Mouse (Mus musculus): ENCODE data around the gene Padi4. TPM values are rescaled to one million over a fixed set of nuclear protein-coding genes. Genes with fewer than 3 reads are reported as not detected.
A peak's percentile ranks its signal among the peaks of the same experiment; 100 is the strongest.

Gene Padi4
- total RNA-seq, 1 experiment from 2014 or later, result 16.3 TPM

DNA sequence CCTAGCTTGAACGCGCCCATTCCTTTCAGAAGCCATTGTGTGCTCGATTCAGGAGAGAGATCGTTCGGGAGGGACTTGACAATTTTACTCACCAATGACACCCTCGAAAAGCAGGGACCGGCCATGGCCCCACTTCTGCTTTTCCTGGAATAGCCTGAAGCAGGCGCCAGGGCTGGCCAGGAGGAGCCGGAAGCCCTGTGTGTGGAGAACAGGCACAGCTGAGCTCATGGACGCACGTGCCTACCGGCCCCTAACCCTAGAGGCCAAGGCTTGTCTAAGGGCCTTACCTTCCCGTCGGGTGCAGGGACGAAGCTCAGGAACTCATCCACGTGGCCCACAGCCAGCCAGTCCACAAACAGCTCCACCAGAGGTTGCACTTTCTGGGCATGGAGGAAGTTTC, 17.0 kb upstream of the Padi4 start:
- ATAC-seq (replicated peaks; ENCODE audit: insufficient number of reproducible peaks, low FRiP score, low TSS enrichment, poor library complexity, severe bottlenecking), result no peak

DNA sequence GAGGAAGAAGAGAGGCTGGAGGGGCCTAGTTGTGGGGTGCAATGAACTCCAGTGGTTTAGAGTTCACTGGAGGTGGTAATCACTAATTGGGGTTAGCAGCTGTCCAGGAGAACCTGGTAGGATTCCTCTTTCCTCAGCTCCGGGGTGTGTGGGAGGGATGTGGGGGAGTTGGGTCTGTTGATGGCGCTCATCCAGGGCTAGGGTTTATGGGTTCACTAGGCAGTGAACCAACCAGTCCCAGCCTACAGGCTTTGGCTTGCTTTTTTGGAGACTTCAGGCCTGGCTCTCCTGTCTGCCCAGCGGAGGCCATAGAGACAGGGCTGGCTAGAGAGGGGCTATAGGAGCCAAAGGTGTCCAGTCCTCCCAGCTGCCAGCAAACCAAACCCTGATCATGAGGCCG, 15.9 kb upstream of the Padi4 start:
- no peak for ATAC-seq (replicated peaks; ENCODE audit: insufficient number of reproducible peaks, low FRiP score, low TSS enrichment, poor library complexity, severe bottlenecking)

GRCm38 (mm10) chr4:140788983-140789382, 14.9 kb upstream of the Padi4 start:
- ATAC-seq (replicated peaks; ENCODE audit: insufficient number of reproducible peaks, low FRiP score, low TSS enrichment, poor library complexity, severe bottlenecking), result peak; percentile 46; the same call in 1 of the 2 replicates

- ATAC-seq (replicated peaks; ENCODE audit: insufficient number of reproducible peaks, low FRiP score, low TSS enrichment, poor library complexity, severe bottlenecking), result peak; percentile 27; the same call in 1 of the 2 replicates
These were observed 14.2 kb upstream of the Padi4 start for GRCm38 (mm10) chr4:140788264-140788663.

GRCm38 (mm10) chr4:140787414-140787813, 13.4 kb upstream of the Padi4 start:
- ATAC-seq (replicated peaks; ENCODE audit: insufficient number of reproducible peaks, low FRiP score, low TSS enrichment, poor library complexity, severe bottlenecking), result no peak

DNA sequence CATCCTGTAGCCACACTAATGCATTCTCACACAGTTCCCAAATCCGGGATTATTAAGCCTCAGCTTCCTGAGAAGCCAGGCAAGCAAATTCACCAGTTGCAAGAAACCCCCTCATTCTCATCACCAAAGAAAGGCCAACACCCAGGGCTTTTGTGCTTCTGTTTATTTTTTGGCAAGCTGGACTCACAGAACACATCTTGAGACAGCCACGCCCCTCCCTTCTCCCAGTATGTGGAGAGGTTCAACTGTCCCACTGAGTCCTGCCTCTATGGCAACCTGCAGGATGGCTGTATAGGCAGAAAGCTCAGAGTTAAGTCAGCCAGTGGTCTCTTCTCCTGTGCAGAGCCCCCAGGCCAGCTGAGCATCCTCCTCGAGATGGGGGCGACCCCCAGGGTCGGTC, 11.2 kb upstream of the Padi4 start:
- ATAC-seq (replicated peaks; ENCODE audit: insufficient number of reproducible peaks, low FRiP score, low TSS enrichment, poor library complexity, severe bottlenecking), result no peak

GRCm38 (mm10) chr4:140784292-140784945, 10.4 kb upstream of the Padi4 start:
- no peak for ATAC-seq (replicated peaks; ENCODE audit: insufficient number of reproducible peaks, low FRiP score, low TSS enrichment, poor library complexity, severe bottlenecking)

DNA sequence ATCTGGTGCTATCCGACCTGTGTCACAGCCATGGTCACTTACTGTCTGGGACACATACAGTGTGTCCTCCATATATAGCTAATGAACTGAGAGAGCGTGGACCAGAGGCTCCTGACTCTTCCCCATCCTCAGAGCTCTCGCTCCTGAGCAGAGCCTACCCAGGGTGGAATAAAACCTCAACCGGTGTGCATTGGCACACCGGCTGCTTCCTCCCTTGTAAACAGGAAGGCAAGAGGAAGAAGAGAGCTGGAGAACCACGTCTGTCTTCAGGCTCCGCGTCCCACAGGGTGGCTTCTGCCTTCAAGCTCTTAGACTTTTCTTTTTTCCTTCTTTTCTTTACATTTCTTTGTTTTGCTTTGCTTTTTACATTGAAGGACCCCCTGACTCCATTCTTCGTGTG, 8.8 kb upstream of the Padi4 start:
- ATAC-seq (replicated peaks; ENCODE audit: insufficient number of reproducible peaks, low FRiP score, low TSS enrichment, poor library complexity, severe bottlenecking), result no peak

- no peak for ATAC-seq (replicated peaks; ENCODE audit: insufficient number of reproducible peaks, low FRiP score, low TSS enrichment, poor library complexity, severe bottlenecking)
These were observed 6.5 kb upstream of the Padi4 start for GRCm38 (mm10) chr4:140780507-140780906.

- ATAC-seq (replicated peaks; ENCODE audit: insufficient number of reproducible peaks, low FRiP score, low TSS enrichment, poor library complexity, severe bottlenecking), result no peak
These were observed 5.9 kb upstream of the Padi4 start for GRCm38 (mm10) chr4:140779803-140780397.

- no peak for ATAC-seq (replicated peaks; ENCODE audit: insufficient number of reproducible peaks, low FRiP score, low TSS enrichment, poor library complexity, severe bottlenecking)
These were observed 2.6 kb upstream of the Padi4 start for GRCm38 (mm10) chr4:140776623-140777022.

GRCm38 (mm10) chr4:140775876-140776275, 1.8 kb upstream of the Padi4 start:
- no peak for ATAC-seq (replicated peaks; ENCODE audit: insufficient number of reproducible peaks, low FRiP score, low TSS enrichment, poor library complexity, severe bottlenecking)

GRCm38 (mm10) chr4:140774893-140775292, 857 bp upstream of the Padi4 start:
- no peak for ATAC-seq (replicated peaks; ENCODE audit: insufficient number of reproducible peaks, low FRiP score, low TSS enrichment, poor library complexity, severe bottlenecking)

- peak; percentile 72 for ATAC-seq (replicated peaks; ENCODE audit: insufficient number of reproducible peaks, low FRiP score, low TSS enrichment, poor library complexity, severe bottlenecking)
These were observed 2.9 kb downstream of the Padi4 start for GRCm38 (mm10) chr4:140771091-140771490.

DNA sequence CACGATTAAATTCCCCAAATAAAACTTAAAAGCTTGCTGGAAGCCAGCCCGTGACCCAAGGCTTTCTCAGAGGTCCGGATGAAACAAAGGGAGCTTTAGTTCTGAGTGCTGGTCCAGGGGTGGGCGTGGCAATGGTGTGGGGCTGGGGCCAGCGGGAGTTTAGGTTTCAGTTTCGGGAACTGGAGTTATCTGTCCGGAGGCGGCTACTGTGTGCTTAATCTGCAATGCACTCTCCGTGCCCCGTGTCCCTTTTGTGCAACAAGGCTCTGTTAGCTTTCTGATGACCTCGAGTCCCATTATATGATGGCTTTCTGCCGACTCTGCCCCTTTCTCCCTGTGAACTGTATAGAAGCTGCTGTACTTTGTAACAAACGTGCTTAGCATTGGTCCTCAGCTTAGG, 3.6 kb downstream of the Padi4 start:
- no peak for ATAC-seq (replicated peaks; ENCODE audit: insufficient number of reproducible peaks, low FRiP score, low TSS enrichment, poor library complexity, severe bottlenecking)

DNA sequence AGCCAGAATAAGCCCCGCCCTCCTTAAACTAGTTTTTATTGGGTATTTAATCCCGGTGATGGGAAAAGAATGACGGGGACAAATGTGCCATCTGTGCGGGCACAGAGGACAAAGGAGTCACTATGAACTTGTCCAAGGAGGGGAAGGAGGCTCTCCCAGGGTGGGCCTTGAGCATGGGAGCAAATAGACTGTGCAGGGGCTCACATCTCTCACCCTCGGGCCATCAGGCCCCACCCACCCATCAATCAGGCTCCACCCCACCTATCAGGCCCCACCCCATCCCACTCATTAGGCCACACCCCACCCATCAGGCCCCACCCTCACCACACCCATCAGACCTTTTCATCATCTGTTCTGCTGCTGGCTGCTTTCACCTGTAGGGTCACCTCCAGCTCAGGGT, 5.1 kb downstream of the Padi4 start:
- no peak for ATAC-seq (replicated peaks; ENCODE audit: insufficient number of reproducible peaks, low FRiP score, low TSS enrichment, poor library complexity, severe bottlenecking)

DNA sequence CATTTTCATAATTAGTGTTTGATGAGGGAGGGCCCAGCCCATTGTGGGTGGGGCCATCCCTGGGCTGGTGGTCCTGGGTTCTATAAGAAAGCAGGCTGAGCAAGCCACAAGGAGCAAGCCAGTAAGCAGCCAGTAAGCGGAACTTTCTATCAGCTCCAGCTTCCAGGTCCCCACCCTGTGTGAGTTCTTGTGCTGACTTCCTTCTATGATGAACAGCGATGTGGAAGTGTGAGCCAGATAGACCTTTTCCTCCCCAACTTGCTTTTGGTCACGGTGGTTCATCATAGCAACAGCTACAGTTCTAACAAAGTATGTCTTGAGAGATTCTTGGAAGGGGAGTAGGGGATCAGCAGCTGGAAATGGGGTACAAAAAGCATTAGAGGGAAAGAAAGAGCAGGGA, 8.1 kb downstream of the Padi4 start:
- ATAC-seq (replicated peaks; ENCODE audit: insufficient number of reproducible peaks, low FRiP score, low TSS enrichment, poor library complexity, severe bottlenecking), result peak; percentile 52

DNA sequence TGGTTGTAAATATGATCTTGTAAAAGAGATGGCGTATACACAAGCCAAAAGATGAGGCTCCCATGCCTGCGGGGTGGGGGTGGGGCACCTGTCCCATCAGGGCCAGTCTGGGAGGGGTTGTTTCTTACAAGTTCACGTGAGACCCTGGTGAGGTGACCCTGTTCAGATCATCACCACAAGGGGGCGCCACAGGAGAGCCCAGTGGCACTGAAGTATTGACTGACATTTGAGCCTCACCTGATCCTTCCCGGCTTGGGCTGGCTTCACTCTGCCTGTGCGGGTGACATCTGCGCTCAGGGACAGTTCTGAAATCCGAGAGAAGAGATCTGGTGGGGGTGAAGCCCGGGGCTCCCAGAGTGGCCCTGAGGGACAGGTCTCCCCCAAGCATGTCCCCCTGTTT, 10.9 kb downstream of the Padi4 start:
- peak; percentile 73; the same call in 1 of the 2 replicates for ATAC-seq (replicated peaks; ENCODE audit: insufficient number of reproducible peaks, low FRiP score, low TSS enrichment, poor library complexity, severe bottlenecking)

DNA sequence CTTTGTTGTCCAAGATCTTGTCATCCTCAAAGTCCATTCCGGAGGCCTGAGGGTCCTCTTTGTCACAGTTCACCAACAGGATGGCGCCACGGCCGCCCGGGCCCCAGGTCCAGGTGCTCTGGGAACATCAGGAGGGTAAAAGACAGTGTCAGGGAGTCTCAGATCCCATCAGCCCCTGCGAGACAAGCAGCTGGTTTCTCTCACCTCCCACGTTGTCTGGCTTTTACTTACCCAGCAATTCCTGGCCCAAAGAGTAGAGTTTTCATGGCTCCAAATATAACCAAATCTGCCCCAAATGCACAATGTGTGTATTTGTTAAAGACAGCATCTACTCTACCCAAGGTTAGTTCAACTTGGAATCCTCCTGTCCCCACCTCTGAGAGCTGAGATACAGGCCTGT, 12.4 kb downstream of the Padi4 start:
- ATAC-seq (replicated peaks; ENCODE audit: insufficient number of reproducible peaks, low FRiP score, low TSS enrichment, poor library complexity, severe bottlenecking), result no peak

- ATAC-seq (replicated peaks; ENCODE audit: insufficient number of reproducible peaks, low FRiP score, low TSS enrichment, poor library complexity, severe bottlenecking), result no peak
These were observed 18.2 kb downstream of the Padi4 start for GRCm38 (mm10) chr4:140755811-140756210.

- no peak for ATAC-seq (replicated peaks; ENCODE audit: insufficient number of reproducible peaks, low FRiP score, low TSS enrichment, poor library complexity, severe bottlenecking)
These were observed 20.7 kb downstream of the Padi4 start for GRCm38 (mm10) chr4:140753366-140753765.
